Mouse (Mus musculus) liver, embryonic 12.5 days (tissue): ENCODE data around the gene St3gal5. TPM values are rescaled to one million over a fixed set of nuclear protein-coding genes. Genes with fewer than 3 reads are reported as not detected.
A peak's percentile ranks its signal among the peaks of the same experiment; 100 is the strongest.

Experiments used
- ATAC-seq: fragments of 200-750 bp; cut with Nextera tagmentation; 2 replicates; pipeline ENCODE4 v1.8.0; 2017; ENCODE audit warnings: moderate number of reproducible peaks, mild to moderate bottlenecking, moderate library complexity
- H3K27ac ChIP-seq: fragments of 300-500 bp; sonication (generic); 2 replicates; pipeline ENCODE4 v1.5.1; 2016; ENCODE audit warnings: mild to moderate bottlenecking
- H3K27me3 ChIP-seq: fragments of 300-500 bp; sonication (generic); replicated peaks from 2 replicates; pipeline ENCODE4 v1.6.1; 2016; ENCODE audit warnings: mild to moderate bottlenecking, moderate library complexity
- H3K36me3 ChIP-seq: fragments of 300-500 bp; sonication (generic); 2 replicates; pipeline ENCODE4 v1.6.1; 2016; ENCODE audit warnings: mild to moderate bottlenecking, moderate library complexity
- H3K4me1 ChIP-seq: fragments of 300-500 bp; sonication (generic); 2 replicates; pipeline ENCODE4 v1.6.1; 2016
- H3K4me2 ChIP-seq: fragments of 300-500 bp; sonication (generic); 2 replicates; pipeline ENCODE4 v1.6.1; 2016; ENCODE audit warnings: mild to moderate bottlenecking, moderate library complexity
- H3K4me3 ChIP-seq: fragments of 300-500 bp; sonication (generic); 2 replicates; pipeline ENCODE4 v1.5.1; 2016; ENCODE audit warnings: mild to moderate bottlenecking, moderate library complexity
- H3K9ac ChIP-seq: fragments of 300-500 bp; sonication (generic); 2 replicates; pipeline ENCODE4 v1.6.1; 2016; ENCODE audit warnings: mild to moderate bottlenecking, moderate library complexity
- H3K9me3 ChIP-seq: fragments of 300-500 bp; sonication (generic); replicated peaks from 2 replicates; pipeline ENCODE4 v1.6.1; 2016; ENCODE audit warnings: mild to moderate bottlenecking, moderate library complexity
- WGBS: fragments of 180-500 bp; shearing (Covaris S2); methylation state at CpG from one replicate; pipeline ENCODE4 v1.1.7; 2016; ENCODE audit not compliant: insufficient replicate concordance; 5-methylcytosine and 5-hydroxymethylcytosine counted together
- polyA plus RNA-seq: library from polyadenylated mRNA; unstranded; fragments of >200 nt; fragmentation: Nextera tagmentation; extraction: Ambion mirVana; gene quantifications from 2 replicates; pipeline ENCODE4 v1.2.1, GENCODE M21; 2016

The St3gal5 gene
- polyA plus RNA-seq, 1 experiment from 2014 or later = 166 TPM

GRCm38 (mm10) chr6:72098691-72099090 is 1.3 kb downstream of the St3gal5 start:
- 23% methylated on average over 2 of the region's 2 CpGs for WGBS
- H3K27ac ChIP-seq = peak overlapping the region; percentile 95

DNA sequence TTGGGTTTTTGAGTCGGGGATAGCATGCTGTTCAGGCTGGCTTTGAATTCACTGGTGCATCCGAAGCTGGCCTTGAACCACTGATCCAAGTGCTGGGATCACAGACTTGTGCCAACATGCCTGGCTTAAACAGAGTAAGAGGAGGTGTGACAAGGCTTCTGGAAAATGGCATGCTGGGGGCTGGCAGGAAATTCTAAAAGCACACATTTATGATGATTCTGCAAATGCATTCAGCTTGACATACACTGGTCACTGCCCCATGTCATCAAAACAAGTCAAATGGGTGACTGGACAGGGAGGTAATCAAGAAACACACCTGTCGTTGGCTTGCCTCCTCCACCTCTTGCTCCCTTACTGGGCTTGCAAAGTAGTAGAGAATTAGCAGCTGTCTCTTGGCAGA is 1.9 kb downstream of the St3gal5 start:
- Histone ChIP-seq H3K27ac (peak overlapping the region; percentile 95), H3K36me3 (peaks cover 13% of the 10 kb centered on the region; the same call in 1 of the 2 replicates), H3K4me2 (peak overlapping the region; percentile 77), H3K9ac (peak overlapping the region; percentile 99), H3K27me3 (no peaks in the 10 kb centered on the region), H3K4me1 (peaks cover 74% of the 10 kb centered on the region), H3K4me3 (peak overlapping the region; percentile 97), H3K9me3 (no peaks in the 10 kb centered on the region)
- 40% methylated on average over 3 of the region's 3 CpGs for WGBS
- no peak for ATAC-seq

More at GRCm38 (mm10) chr6:72098691-72099090, 1.3 kb downstream of the St3gal5 start:
- peak overlapping the region; percentile 97 for H3K4me3 ChIP-seq
- peaks cover 10% of the 10 kb centered on the region; the same call in 1 of the 2 replicates for H3K36me3 ChIP-seq
- H3K4me2 ChIP-seq = peak overlapping the region; percentile 77
- ATAC-seq = no peak
- H3K9ac ChIP-seq = peak overlapping the region; percentile 99
- H3K27me3 ChIP-seq = no peaks in the 10 kb centered on the region
- H3K9me3 ChIP-seq = no peaks in the 10 kb centered on the region
- H3K4me1 ChIP-seq = peaks cover 68% of the 10 kb centered on the region

DNA sequence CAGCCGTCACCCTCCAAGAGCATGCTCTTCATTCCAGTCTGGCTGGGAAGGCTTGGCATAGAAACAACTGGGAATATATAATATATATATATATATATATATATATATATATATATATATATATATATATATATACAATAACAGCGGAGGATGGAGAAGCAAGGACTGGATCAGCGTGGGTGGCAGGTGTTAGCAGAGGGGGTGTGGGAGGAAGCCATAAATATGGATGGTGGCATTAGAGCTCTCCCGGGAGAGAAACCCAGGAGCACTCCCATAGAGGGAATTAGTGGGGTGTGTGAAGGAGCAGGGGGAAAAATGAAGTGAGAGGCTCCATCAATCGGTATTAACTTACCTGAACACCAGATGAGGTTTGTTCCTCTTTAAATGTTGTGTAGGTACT is 2.8 kb downstream of the St3gal5 start:
- Histone ChIP-seq H3K27me3 (no peaks in the 10 kb centered on the region), H3K27ac (peak overlapping the region; percentile 99), H3K36me3 (peaks cover 15% of the 10 kb centered on the region; the same call in 1 of the 2 replicates), H3K4me2 (peak overlapping the region; percentile 77), H3K9me3 (no peaks in the 10 kb centered on the region), H3K9ac (peak overlapping the region; percentile 99), H3K4me1 (peaks cover 83% of the 10 kb centered on the region), H3K4me3 (peak overlapping the region; percentile 97)
- 77% methylated on average over 5 of the region's 5 CpGs for WGBS
- ATAC-seq = no peak

DNA sequence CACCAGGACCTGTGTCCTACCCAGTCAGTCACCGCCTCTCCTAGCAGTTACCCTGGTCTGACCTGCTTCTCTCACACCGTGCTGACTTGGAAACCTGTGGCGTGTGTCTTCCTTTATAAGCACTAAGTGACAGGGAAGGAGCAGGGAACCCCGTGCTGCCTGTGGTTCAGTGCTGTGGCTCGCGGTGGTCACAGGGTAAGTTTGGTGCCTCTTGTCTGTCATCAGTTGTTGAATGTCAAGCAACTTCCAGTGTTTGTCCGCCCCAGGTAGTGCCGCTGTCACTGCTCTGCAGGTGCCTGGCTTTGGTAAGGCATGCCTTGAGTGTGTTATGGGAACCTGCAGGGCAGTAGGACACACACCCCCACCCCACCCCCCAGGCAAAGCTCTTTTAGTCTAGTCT is 3.5 kb downstream of the St3gal5 start:
- peak overlapping the region; percentile 99 for H3K27ac ChIP-seq
- peaks cover 83% of the 10 kb centered on the region for H3K4me1 ChIP-seq
- no peaks in the 10 kb centered on the region for H3K9me3 ChIP-seq
- no peak for ATAC-seq
- H3K27me3 ChIP-seq = no peaks in the 10 kb centered on the region
- peak overlapping the region; percentile 77 for H3K4me2 ChIP-seq
- WGBS = 29% methylated on average over 8 of the region's 8 CpGs
- peak overlapping the region; percentile 80 for H3K9ac ChIP-seq
- H3K4me3 ChIP-seq = peak overlapping the region; percentile 97
- H3K36me3 ChIP-seq = peaks cover 23% of the 10 kb centered on the region

GRCm38 (mm10) chr6:72101386-72101785 is 4.0 kb downstream of the St3gal5 start:
- Histone ChIP-seq H3K4me3 (peak overlapping the region; percentile 97), H3K4me2 (peak overlapping the region; percentile 77), H3K27me3 (no peaks in the 10 kb centered on the region), H3K9ac (peak overlapping the region; percentile 80), H3K27ac (peak overlapping the region; percentile 99), H3K9me3 (no peaks in the 10 kb centered on the region), H3K4me1 (peaks cover 83% of the 10 kb centered on the region), H3K36me3 (peaks cover 27% of the 10 kb centered on the region)
- no peak for ATAC-seq
- WGBS = 42% methylated on average over 4 of the region's 4 CpGs

GRCm38 (mm10) chr6:72102066-72102465 is 4.7 kb downstream of the St3gal5 start:
- WGBS = 20% methylated on average over 5 of the region's 5 CpGs
- Histone ChIP-seq H3K4me2 (peak overlapping the region; percentile 77), H3K9me3 (no peaks in the 10 kb centered on the region), H3K27me3 (no peaks in the 10 kb centered on the region), H3K27ac (peak overlapping the region; percentile 99), H3K4me3 (peak overlapping the region; percentile 97), H3K36me3 (peaks cover 34% of the 10 kb centered on the region), H3K4me1 (peaks cover 83% of the 10 kb centered on the region), H3K9ac (peak overlapping the region; percentile 80)
- ATAC-seq = peak; percentile 61

DNA sequence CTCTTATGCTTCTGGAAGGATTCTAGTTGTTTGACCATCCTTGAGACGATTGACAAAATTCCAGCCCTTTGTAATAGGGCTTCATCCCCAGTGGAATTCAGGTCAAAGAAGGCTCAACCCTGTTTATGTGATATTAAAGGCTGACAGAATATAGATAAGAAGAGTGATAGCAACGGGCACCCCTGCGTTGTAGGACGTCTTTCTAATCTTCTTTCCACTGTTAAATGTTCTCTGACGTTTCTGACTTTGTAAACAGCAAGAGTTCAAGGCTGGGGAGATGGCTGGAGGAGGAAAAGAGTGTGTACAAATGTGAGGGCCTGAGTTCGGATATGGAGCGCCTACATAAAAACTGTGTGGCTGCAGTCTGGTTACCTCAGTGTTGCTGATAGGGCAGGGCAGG is 7.1 kb downstream of the St3gal5 start:
- Histone ChIP-seq H3K9ac (peak overlapping the region; percentile 80), H3K4me1 (peaks cover 99% of the 10 kb centered on the region), H3K4me2 (peak overlapping the region; percentile 77), H3K27me3 (no peaks in the 10 kb centered on the region), H3K4me3 (peak overlapping the region; percentile 18), H3K9me3 (no peaks in the 10 kb centered on the region), H3K27ac (peak overlapping the region; percentile 99), H3K36me3 (peaks cover 48% of the 10 kb centered on the region)
- no peak for ATAC-seq
- 20% methylated on average over 7 of the region's 7 CpGs for WGBS

DNA sequence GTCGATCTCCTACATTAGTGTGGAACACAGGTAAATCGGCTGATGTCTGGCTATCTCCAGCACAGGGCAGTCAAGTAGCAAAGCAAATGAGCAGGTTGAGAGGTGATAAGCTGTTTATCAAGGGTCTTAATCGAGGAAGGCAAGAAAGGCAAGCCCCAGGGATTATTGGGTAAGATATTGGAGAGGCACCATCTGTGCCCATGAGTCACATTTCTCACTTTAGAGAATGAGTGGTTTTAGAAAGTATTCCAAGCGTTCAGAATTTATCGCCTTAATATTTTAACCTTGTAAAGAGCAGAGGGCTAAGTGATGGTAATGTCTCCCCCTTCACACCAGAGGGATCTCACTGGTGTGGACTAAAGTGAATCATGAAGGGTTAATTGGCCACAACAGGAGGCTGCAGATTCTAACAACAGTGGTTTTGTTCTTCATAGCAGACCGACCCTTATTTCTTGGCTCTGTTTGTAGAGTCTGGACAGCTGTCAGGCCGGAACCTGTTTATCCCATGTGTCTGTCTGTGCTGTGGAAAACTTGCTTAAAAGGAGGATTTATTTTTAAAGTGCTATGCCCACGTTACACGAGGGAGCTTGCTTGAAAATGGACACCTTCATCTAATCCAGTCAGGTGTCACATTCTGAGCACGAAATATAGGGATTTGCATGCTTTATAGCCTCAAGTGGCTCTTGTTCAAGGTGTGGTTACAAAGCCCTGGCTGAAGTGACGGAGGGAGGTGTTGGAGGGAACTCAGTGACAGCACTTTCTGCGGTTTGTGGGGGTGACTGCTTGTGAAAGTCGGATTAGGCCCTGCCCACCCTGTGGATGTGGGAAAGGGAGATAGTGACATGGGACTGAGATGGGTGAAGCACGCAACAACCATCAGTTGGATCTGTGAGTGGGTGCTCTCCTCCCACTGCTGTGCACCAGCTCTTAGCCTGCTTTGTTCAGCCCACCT is 11.8 kb downstream of the St3gal5 start:
- H3K9me3 ChIP-seq = no peaks in the 10 kb centered on the region
- peak overlapping the region; percentile 67 for H3K9ac ChIP-seq
- H3K27me3 ChIP-seq = no peaks in the 10 kb centered on the region
- WGBS = 28% methylated on average over 14 of the region's 14 CpGs
- H3K27ac ChIP-seq = peak overlapping the region; percentile 99
- peak overlapping the region; percentile 77 for H3K4me2 ChIP-seq
- ATAC-seq = peak; percentile 92
- H3K4me3 ChIP-seq = peak overlapping the region; percentile 30
- peaks cover 95% of the 10 kb centered on the region for H3K4me1 ChIP-seq
- H3K36me3 ChIP-seq = peaks cover 53% of the 10 kb centered on the region

GRCm38 (mm10) chr6:72110577-72110976 is 13.2 kb downstream of the St3gal5 start:
- Histone ChIP-seq H3K36me3 (peaks cover 61% of the 10 kb centered on the region), H3K9me3 (no peaks in the 10 kb centered on the region), H3K4me1 (peaks cover 95% of the 10 kb centered on the region), H3K4me2 (peak overlapping the region; percentile 77), H3K27ac (peak overlapping the region; percentile 99), H3K4me3 (peak overlapping the region; percentile 30), H3K9ac (peak overlapping the region; percentile 67), H3K27me3 (no peaks in the 10 kb centered on the region)
- 40% methylated on average over 3 of the region's 3 CpGs for WGBS
- ATAC-seq = peak; percentile 53

- Histone ChIP-seq H3K9ac (no peak overlapping the region), H3K4me3 (no peak overlapping the region), H3K27me3 (no peaks in the 10 kb centered on the region), H3K9me3 (no peaks in the 10 kb centered on the region), H3K36me3 (peaks cover 53% of the 10 kb centered on the region), H3K4me2 (no peak overlapping the region), H3K4me1 (peaks cover 94% of the 10 kb centered on the region), H3K27ac (peak overlapping the region; percentile 31; the same call in 1 of the 2 replicates)
- 75% methylated on average over 6 of the region's 6 CpGs for WGBS
- ATAC-seq = no peak
Measured at GRCm38 (mm10) chr6:72112575-72112974, 15.2 kb downstream of the St3gal5 start.

- Histone ChIP-seq H3K36me3 (peaks cover 51% of the 10 kb centered on the region), H3K4me3 (no peak overlapping the region), H3K27me3 (no peaks in the 10 kb centered on the region), H3K27ac (no peak overlapping the region), H3K4me1 (peaks cover 93% of the 10 kb centered on the region), H3K9me3 (no peaks in the 10 kb centered on the region), H3K9ac (no peak overlapping the region), H3K4me2 (no peak overlapping the region)
- 75% methylated on average over 2 of the region's 2 CpGs for WGBS
- no peak for ATAC-seq
Measured at GRCm38 (mm10) chr6:72113093-72113702, 15.8 kb downstream of the St3gal5 start.

- no peaks in the 10 kb centered on the region for H3K9me3 ChIP-seq
- H3K9ac ChIP-seq = no peak overlapping the region
- peaks cover 59% of the 10 kb centered on the region for H3K36me3 ChIP-seq
- H3K4me1 ChIP-seq = peaks cover 87% of the 10 kb centered on the region
- peak overlapping the region; percentile 12; the same call in 1 of the 2 replicates for H3K27ac ChIP-seq
- H3K4me2 ChIP-seq = no peak overlapping the region
- no peak for ATAC-seq
- H3K27me3 ChIP-seq = no peaks in the 10 kb centered on the region
- no peak overlapping the region for H3K4me3 ChIP-seq
- WGBS = 80% methylated on average over 7 of the region's 7 CpGs
Measured at GRCm38 (mm10) chr6:72114902-72115301, 17.5 kb downstream of the St3gal5 start.
